Mouse (Mus musculus): ENCODE data around the gene Pecr. TPM values are rescaled to one million over a fixed set of nuclear protein-coding genes. Genes with fewer than 3 reads are reported as not detected.

Pecr gene
- 0.95 and 8.1 TPM in 2 replicates for total RNA-seq (2014; rRNA removed; ENCODE audit: low replicate concordance)
- 31.1 and 31.7 TPM in 2 replicates for polyA plus RNA-seq (2015; fragmentation: Nextera tagmentation; extraction: Ambion mirVana)

- H3K4me3 ChIP-seq (ENCODE audit: low read depth, low read length) = peak within 1 kb of the TSS; percentile 63
- no peak for TF ChIP-seq EP300 (IDR thresholded peaks at IDR 0.05; ENCODE audit: low read depth)
- TF ChIP-seq CTCF (IDR thresholded peaks at IDR 0.05; ENCODE audit: low read depth) = peak; percentile 30; the same call in 1 of the 2 replicates
- peak within 1 kb of the TSS; percentile 61 for H3K9ac ChIP-seq (replicated peaks; ENCODE audit: low read depth, low read length)
- WGBS = under 1% methylated on average over 30 of the region's 30 CpGs
- DNase-seq (ENCODE audit: low spot score) (peak; percentile 94), ATAC-seq (ENCODE audit: insufficient read depth, low read depth) (peak; percentile 100)
- no peaks in the 10 kb centered on the region for H3K36me3 ChIP-seq (replicated peaks; ENCODE audit: control insufficient read depth, insufficient read depth, low read length)
- H3K9me3 ChIP-seq (replicated peaks; ENCODE audit: control insufficient read depth, low read length) = no peaks in the 10 kb centered on the region
- H3K4me2 ChIP-seq (ENCODE audit: low read depth, low read length) = peak within 1 kb of the TSS; percentile 86
- H3K4me1 ChIP-seq (ENCODE audit: control insufficient read depth, insufficient read depth) = no peaks in the 10 kb centered on the region
- H3K27me3 ChIP-seq (ENCODE audit: control insufficient read depth, insufficient read depth, low read length) = no peaks in the 10 kb centered on the region
- peak within 1 kb of the TSS; percentile 58 for H3K27ac ChIP-seq (ENCODE audit: low read depth)
Measured at GRCm38 (mm10) chr1:72283992-72284485, at the start of gene Pecr, which contains the start of gene Tmem169. TSS of gene Pecr (minus strand) at chr1:72284314. TSS of gene Tmem169 (plus strand) at chr1:72284369.

DNA sequence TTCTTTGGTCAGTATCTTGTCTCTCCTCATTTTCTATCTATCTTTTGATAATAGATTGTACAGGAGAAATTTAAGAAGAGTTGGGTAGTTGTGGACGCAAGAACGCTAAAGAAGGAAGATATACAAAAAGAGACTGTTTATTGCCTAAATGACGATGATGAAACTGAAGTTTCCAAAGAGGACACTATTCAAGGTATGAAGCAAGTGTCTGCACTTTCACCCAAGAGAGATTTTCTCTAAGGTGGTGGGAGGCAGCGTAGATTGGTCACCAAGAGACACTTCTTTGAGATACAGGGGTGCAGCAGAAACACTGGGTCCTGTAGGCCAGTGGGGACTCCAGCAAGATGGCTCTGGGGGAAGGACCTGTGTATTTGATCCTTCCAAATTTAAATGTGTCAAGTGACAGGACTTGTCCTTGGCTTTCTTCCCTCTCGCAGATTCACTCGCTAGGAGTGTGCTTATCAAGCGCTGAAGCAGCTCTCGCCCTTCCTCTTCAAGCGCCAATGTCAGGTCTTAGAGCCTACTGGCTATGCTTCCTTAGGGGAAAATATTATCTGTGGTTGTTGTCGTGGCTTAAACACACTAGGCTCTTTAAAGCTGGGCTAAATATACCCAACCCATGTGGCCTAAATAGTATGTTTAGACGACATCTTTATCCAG, 42.2 kb upstream of the Pecr start:
- Histone ChIP-seq H3K27me3 (ENCODE audit: control insufficient read depth, insufficient read depth, low read length) (no peaks in the 10 kb centered on the region), H3K4me2 (ENCODE audit: low read depth, low read length) (no peak overlapping the region), H3K9ac (replicated peaks; ENCODE audit: low read depth, low read length) (no peak overlapping the region), H3K36me3 (replicated peaks; ENCODE audit: control insufficient read depth, insufficient read depth, low read length) (peaks cover 31% of the 10 kb centered on the region), H3K27ac (ENCODE audit: low read depth) (no peak overlapping the region), H3K4me3 (ENCODE audit: low read depth, low read length) (no peak overlapping the region), H3K4me1 (ENCODE audit: control insufficient read depth, insufficient read depth) (no peaks in the 10 kb centered on the region), H3K9me3 (replicated peaks; ENCODE audit: control insufficient read depth, low read length) (no peaks in the 10 kb centered on the region)
- DNase-seq (ENCODE audit: low spot score) (peak; percentile 9), ATAC-seq (ENCODE audit: insufficient read depth, low read depth) (0 out of 2 replicates have a peak, but pooled peaks have one; percentile 47)
- WGBS = 56% methylated on average over 11 of the region's 11 CpGs
- TF ChIP-seq CTCF (IDR thresholded peaks at IDR 0.05; ENCODE audit: low read depth) (no peak), EP300 (IDR thresholded peaks at IDR 0.05; ENCODE audit: low read depth) (no peak)

DNA sequence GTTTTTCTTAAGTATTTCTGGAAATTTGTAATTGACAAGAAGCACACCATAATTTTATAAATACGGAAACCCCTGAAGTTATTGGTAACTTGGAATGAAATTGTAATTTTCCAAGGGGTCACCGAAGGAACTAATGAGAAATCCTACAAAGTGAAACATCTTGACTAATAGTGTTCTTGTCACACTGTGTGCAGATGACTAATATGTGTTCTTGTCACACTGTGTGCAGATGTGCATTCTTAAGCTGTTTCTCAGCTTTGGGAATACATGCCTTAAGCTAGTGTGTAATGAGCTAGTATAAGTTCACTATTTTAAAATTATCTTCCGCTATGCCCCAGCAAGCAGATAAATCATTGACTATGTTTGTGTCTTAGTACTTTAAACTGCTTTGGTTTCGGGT, 39.1 kb upstream of the Pecr start:
- no peak for ATAC-seq (ENCODE audit: insufficient read depth, low read depth)
- Histone ChIP-seq H3K9me3 (replicated peaks; ENCODE audit: control insufficient read depth, low read length) (no peaks in the 10 kb centered on the region), H3K27ac (ENCODE audit: low read depth) (no peak overlapping the region), H3K4me3 (ENCODE audit: low read depth, low read length) (no peak overlapping the region), H3K27me3 (ENCODE audit: control insufficient read depth, insufficient read depth, low read length) (no peaks in the 10 kb centered on the region), H3K4me2 (ENCODE audit: low read depth, low read length) (no peak overlapping the region), H3K9ac (replicated peaks; ENCODE audit: low read depth, low read length) (no peak overlapping the region), H3K36me3 (replicated peaks; ENCODE audit: control insufficient read depth, insufficient read depth, low read length) (peaks cover 26% of the 10 kb centered on the region; the same call in 1 of the 2 replicates), H3K4me1 (ENCODE audit: control insufficient read depth, insufficient read depth) (no peaks in the 10 kb centered on the region)
- 94% methylated on average over 4 of the region's 4 CpGs for WGBS
- TF ChIP-seq EP300 (IDR thresholded peaks at IDR 0.05; ENCODE audit: low read depth) = no peak
- DNase-seq (ENCODE audit: low spot score) = no peak

DNA sequence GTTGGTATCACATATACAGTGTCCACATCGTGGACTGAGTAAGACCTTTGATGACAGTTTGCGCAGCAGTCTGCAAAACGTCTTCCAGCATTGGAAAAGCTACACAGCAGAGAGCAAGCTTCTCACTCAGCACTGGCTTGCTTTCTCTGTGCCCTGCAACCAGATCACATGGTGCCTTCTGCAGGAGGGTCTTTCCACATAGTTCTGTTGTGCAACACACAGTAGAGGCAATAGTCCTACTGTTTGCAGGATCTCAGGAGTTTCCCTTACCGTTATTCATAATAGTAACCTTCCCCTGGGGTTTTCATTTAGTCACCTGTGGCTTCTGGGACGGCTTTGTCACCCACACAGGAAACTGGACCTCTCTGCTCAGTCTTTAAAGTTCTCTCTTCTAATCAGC, 36.6 kb upstream of the Pecr start:
- H3K4me3 ChIP-seq (ENCODE audit: low read depth, low read length) = no peak overlapping the region
- H3K4me2 ChIP-seq (ENCODE audit: low read depth, low read length) = no peak overlapping the region
- no peaks in the 10 kb centered on the region for H3K4me1 ChIP-seq (ENCODE audit: control insufficient read depth, insufficient read depth)
- H3K27ac ChIP-seq (ENCODE audit: low read depth) = no peak overlapping the region
- no peak overlapping the region for H3K9ac ChIP-seq (replicated peaks; ENCODE audit: low read depth, low read length)
- TF ChIP-seq EP300 (IDR thresholded peaks at IDR 0.05; ENCODE audit: low read depth) (no peak), CTCF (IDR thresholded peaks at IDR 0.05; ENCODE audit: low read depth) (no peak)
- DNase-seq (ENCODE audit: low spot score) (no peak), ATAC-seq (ENCODE audit: insufficient read depth, low read depth) (no peak)
- no peaks in the 10 kb centered on the region for H3K9me3 ChIP-seq (replicated peaks; ENCODE audit: control insufficient read depth, low read length)
- H3K36me3 ChIP-seq (replicated peaks; ENCODE audit: control insufficient read depth, insufficient read depth, low read length) = peaks cover 19% of the 10 kb centered on the region
- H3K27me3 ChIP-seq (ENCODE audit: control insufficient read depth, insufficient read depth, low read length) = no peaks in the 10 kb centered on the region
- WGBS = 80% methylated on average over 5 of the region's 5 CpGs

DNA sequence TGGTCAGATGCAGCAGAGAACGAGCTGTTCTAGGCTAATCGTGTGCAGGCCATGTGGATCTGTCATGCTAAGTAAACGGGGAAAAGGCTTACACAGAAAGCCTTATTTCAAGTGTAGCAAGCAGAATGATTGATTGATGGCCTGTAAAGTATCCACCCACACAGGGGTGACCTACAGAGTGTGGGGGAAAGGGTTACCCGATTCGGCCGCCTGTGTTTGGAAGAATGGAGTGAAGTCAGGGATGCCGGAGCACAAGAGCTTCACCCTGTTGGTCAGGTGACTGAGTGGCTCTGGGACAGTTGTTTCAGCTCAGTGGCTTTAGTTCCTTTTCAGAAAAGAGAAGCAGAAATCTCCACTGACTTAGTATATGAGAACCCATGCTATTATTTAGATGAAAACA, 32.8 kb upstream of the Pecr start:
- WGBS = 82% methylated on average over 7 of the region's 7 CpGs
- ATAC-seq (ENCODE audit: insufficient read depth, low read depth) (no peak), DNase-seq (ENCODE audit: low spot score) (no peak)
- Histone ChIP-seq H3K36me3 (replicated peaks; ENCODE audit: control insufficient read depth, insufficient read depth, low read length) (peaks cover 28% of the 10 kb centered on the region), H3K9me3 (replicated peaks; ENCODE audit: control insufficient read depth, low read length) (no peaks in the 10 kb centered on the region), H3K4me3 (ENCODE audit: low read depth, low read length) (no peak overlapping the region), H3K4me1 (ENCODE audit: control insufficient read depth, insufficient read depth) (no peaks in the 10 kb centered on the region), H3K4me2 (ENCODE audit: low read depth, low read length) (no peak overlapping the region), H3K9ac (replicated peaks; ENCODE audit: low read depth, low read length) (no peak overlapping the region), H3K27me3 (ENCODE audit: control insufficient read depth, insufficient read depth, low read length) (no peaks in the 10 kb centered on the region), H3K27ac (ENCODE audit: low read depth) (no peak overlapping the region)
- TF ChIP-seq CTCF (IDR thresholded peaks at IDR 0.05; ENCODE audit: low read depth) = no peak
- no peak for TF ChIP-seq EP300 (IDR thresholded peaks at IDR 0.05; ENCODE audit: low read depth)
